Mouse (Mus musculus): ENCODE results near the gene Ldlrap1. TPM values are rescaled to one million over a fixed set of nuclear protein-coding genes. Genes with fewer than 3 reads are reported as not detected.
"Not testable (repeated sequence)": the region's sequence is repeated elsewhere in the genome, so short reads cannot be mapped to it uniquely, and the experiment has no call there.

The Ldlrap1 gene
- total RNA-seq (2021): 10 to 100 TPM; 39.1 to 44.7 TPM
- long read RNA-seq, experiment 1, full-length matches to known transcripts: 41 of 51 reads
- long read RNA-seq, experiment 1, partial matches to known transcripts: 1 of 51 reads
- long read RNA-seq, experiment 1, other reads (novel, unspliced or antisense): 9 of 51 reads
- long read RNA-seq, experiment 2, full-length matches to known transcripts: 62 of 72 reads
- long read RNA-seq, experiment 2, partial matches to known transcripts: 1 of 72 reads
- long read RNA-seq, experiment 2, other reads (novel, unspliced or antisense): 9 of 72 reads

DNA sequence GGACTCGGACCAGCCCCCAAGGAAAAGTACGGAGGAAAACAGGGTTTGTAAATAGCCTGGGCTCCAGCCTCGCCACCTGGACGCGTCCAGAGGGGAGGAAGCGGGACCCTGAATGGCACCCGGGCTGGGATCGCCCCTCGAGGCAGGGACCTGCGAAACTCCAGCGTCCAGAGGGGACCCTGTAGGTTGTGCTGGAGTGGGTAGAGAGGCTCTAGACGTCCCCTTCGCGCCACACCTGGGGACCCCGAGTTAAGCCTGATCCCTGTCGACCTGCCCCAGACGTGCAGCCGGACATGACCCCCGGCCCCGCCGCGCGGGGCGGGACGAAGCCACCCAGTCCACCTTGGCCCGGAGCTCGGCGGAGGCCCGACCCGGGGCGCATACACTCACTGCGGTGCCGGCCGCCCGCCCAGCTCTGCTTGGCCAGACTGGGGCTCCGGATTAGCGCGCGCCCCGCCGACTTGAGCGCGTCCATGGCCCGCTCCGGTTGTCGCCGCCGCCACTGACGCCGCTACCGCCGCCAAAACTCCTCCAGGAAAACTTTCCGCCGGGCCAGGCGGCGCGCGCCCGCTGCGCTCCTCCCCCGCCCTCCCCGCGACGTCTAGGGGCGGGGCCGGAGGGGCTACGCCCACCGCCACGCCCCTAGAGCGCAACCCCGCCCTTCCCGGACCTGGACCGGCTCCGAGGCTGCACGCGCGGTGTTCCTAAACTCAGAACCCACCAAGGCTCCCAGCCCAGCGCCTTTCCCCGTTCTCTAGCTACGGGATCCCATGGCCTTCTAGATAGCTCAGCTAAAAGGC is at the start of gene Ldlrap1:
Gene Ldlrap1 (minus strand): TSS at position 599 of the 800 bp plus-strand sequence.
- peak; percentile 78 to 79 for DNase-seq (ENCODE audit: low spot score in 2 of 2)

DNA sequence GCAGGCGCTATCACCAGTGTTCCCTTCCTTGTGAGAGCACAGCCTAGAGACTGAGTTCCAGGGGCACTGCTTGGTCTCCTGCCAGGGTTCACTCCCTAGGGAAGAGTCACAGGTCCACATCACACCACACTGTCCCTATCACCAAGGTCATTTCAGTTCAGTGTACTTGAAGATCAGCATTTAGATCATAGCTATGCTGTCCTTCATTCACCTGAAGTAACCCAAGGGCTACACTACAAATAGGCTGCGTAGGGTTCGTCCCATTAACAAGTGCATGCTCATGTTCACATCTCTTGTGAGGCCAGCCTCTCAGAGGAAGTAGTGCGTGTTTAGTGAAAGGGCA is 46.4 kb upstream of the Ldlrap1 start:
- DNase-seq (ENCODE audit: low spot score in 2 of 2): no peak

DNA sequence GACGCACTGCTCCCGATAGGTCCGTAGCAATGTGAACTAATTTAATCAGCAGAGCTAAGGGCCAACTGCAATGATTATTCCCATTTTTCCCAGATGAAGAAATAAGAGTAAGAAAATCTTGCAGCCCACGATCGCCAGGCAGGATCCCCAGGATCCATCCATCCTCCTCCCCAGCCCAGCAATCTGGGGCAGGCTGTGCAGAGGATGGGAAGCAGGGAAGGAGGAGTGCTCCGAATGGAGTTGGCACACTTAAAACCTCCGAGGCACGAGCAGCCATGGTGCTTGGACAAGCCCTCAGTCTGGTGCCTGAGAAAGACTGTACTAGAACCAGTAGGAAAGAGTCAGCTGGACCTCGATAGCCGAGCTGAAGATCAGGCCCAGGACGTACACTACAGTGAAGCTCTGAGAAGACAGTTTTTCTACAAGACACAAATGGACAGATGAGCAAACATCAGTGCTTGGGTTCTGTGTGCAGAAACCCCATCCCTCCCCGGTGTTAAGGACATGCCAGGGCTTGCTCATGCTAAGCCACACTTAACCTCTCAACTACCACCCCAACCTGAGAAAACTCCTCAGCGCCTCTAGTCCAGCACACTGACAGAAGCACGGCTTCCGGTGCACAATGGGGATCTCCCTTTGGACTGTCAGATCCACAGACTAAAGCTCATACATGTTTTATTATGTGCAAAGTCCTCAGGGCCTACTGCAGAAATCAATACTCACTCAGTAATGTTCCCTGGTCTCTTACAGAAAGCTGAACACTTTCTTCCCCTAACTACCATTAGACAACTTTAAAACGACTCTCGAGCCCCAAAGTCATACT is 45.8 kb upstream of the Ldlrap1 start:
- DNase-seq (ENCODE audit: low spot score in 2 of 2): no peak

DNA sequence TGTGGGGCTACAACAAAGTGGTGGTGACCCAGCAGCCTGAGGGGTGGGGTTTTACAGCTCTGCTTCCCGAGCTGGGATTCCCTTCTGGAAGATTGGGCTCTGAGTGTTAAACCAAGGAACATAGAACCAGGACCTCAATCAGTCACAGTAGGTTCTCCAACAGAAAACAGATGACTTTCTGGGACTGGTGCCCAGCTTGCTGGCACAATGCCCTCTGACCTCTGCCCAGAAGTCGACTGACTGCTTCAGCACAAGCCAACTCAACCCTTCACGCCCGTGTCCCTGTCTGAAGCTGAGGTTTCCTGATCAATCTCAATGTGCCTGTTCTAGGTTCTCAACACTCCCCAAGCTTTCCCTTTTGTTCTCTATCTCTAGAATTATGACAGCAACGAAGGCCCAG is 36.9 kb upstream of the Ldlrap1 start:
- peak; percentile 61 to 66 for DNase-seq (ENCODE audit: low spot score in 2 of 2)

DNA sequence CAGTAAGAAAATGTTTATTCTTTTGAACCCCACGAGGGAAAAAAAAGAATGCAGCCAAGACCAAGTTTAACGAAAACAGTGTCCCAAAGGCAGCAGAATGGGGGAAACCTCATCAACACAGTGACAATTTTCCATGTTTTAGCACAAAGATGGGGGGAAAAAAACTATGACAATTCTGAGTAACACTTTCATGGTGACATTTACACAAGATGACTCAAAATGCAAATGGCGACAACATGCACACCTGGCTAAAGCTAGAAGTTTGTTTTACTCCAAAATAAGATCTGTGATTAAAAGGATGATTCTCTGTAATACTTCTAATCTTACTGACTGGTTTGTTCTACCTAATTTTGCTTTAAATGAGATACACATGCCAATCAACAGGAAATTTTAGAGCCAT is 34.9 kb upstream of the Ldlrap1 start:
- DNase-seq (ENCODE audit: low spot score in 2 of 2): no peak

DNA sequence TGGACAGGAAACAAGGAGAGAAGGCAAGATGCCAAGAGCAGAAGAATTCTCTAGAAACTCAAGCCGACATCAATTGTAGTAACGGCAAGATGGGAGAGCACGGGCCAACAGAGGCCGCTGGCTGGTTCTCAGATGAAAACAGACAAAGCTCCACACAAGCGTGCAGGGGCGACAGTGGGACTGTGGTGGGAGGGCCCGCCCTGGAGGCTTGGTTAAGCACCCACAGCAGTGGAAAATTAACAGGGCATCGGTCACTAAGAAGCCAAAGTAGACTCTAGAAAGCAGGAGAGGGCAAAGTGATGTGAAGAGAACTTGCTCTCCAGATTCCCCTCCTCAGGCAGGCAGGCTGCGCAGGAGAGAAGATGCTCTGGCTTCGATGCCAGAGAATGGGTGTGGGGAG is 34.3 kb upstream of the Ldlrap1 start:
- DNase-seq (ENCODE audit: low spot score in 2 of 2): no peak

DNA sequence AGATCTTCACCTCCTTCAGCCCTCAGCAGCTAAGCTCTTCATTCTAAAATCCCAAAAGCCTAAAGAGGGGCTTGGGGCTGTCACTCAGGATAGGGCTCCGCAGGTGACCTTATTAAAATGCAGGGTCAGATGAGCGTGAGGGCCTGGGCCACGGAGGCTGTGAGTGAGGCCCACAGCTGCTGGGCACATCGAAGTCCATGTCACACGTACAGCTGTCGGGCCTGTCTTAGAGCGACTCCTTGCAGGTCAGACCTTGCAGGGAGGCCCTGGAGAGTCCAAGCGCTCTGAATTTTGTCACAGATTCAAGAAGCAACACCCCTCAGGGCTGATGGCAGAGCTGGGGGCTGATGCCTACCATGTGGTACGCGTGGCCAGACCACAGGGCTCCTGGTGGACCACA is 32.9 kb upstream of the Ldlrap1 start:
- no peak for DNase-seq (ENCODE audit: low spot score in 2 of 2)

DNA sequence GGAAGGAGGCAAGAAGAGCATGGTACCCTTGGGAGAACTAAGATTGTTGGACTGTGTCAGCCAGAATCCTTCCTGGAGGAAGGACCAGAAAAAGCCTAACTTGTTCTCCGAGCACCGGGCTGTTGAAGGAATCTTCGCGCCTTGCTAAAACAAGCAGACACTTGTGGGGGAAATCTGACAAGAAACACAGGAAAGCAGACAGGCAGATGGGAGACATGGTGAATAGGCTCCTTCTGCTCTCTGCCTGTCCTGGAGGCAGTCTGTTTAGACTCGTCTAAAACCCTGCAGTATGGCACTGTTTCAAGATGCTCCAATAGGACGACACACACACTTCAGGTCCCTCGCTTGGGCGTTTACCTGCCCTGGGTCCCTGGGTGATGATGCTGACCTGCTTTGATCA is 32.3 kb upstream of the Ldlrap1 start:
- no peak for DNase-seq (ENCODE audit: low spot score in 2 of 2)

DNA sequence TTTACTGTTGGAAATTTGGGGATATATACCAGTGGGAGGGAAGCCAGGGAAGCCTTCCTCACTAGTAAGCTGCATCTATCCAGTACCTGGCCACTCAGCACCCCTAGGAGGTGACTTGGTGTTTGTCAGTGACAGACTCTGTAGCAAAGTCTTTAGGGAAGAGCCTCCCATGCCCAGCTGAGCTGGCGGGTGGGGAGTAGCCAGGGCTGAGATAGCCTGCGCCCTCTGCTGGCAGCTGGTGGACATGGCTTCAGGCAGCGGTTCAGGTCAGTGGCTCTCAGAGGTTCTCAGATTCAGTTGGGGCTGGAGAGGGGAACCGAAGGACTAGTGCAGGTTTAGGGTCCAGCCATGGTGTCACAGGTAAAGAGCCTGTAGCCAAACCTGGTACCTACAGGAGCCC is 31.4 kb upstream of the Ldlrap1 start:
- DNase-seq (ENCODE audit: low spot score in 2 of 2): peak; percentile 40 to 56

DNA sequence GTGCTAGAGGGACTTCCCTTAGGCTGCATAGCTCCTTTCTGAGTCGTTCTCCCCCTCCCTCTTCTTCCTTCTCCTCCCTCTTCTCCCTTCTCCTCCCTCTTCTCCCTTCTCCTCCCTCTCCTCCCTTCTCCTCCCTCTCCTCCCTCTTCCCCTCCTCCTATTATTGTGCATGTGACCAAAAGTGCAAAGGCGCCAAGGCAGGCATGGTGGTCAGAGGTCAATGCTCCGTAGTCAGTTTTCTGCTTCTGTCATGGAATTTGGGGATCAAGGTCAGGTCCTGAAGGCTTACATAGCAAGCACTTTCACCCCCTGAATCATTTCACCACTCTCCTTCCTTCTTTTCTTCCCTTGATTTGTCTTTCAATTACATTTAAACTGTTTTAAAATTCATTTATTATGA is 31.0 kb upstream of the Ldlrap1 start:
- DNase-seq (ENCODE audit: low spot score in 2 of 2): no peak

DNA sequence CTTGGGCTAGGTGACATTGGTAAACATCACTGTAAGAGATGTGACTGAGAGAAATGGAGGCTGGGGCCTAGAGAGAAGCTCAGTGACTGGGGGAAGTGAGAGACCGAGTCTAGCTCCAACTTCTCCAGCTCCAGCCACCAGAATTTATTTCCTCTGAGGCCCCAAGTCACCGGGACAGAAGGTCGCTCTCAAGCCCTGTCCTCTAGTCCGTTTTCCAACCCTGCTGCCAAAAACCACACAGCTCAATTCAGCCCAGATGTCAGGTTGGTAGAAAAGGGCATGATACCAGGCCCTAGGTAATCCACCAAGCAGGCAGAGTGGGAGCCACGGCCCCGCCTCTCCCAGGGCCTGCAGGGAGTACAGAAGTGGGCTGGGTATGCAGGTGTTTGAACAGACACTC is 29.8 kb upstream of the Ldlrap1 start:
- no peak for DNase-seq (ENCODE audit: low spot score in 2 of 2)

DNA sequence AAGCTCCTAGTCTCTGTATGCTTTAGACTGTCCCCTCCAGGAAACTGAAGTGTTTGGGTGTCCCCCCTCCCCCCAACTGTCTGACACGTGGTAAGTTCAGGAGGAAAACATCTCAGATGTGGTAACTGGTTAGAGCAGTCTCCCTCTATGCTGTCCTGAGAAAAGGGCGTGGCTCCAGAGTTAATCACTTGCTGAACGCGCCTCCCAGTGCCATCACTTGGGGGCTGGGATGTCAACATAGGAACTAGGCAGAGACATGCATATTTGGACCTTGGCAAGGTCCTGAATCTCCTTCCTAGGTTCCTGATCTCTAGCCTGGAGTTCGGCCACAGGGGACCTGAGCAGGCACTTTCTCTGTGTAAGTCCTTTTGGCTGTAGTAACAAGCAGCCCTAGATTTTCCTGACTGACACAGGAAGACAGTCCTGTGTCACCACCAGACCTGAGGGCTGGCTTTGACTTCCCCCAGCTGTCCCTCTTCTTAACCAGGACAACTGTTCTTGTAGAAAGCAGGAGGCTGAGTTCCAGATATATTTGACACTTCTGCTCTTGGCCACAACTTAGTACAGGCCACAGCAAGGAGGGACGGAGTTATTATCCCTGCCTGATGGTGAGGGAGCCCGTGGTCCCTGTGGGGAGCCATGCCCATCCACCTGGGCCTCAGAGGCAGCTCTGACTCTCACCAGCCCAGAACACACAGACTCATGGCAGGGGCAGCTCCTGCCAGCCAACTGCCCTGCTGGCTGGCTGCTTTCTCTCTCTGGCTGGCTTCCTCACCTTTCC is 28.9 kb upstream of the Ldlrap1 start:
- DNase-seq (ENCODE audit: low spot score in 2 of 2): no peak

DNA sequence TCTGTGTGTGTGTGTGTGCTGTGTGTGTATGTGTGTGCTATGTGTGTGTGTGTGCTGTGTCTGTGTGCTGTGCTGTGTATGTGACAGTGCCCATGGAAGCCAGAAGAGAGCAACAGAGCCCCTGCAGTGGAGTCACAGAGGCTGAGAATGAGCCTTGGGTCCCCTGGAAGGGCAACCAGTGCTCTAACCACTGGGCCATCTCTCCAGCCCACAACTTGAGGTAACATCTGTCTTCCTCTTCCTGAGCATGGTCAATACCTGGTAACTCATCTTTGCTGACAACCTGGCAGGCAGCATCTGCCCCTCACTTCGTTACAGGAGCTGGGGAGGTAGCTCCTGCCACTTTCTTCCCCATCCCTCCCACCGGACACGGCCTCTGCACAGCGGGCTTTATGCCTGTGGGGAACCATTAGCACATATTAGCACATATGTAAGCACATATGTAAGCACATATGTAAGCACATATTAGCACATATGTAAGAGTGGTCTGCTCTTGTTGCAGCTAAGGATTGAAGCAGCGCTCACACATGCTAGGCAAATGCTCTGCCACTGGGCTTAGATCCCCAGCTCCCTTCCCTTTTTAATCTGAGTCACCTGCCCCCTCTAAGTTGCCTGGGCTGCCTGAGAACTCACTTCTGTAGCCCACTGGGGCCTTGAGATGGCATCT is 28.1 kb upstream of the Ldlrap1 start:
- DNase-seq (ENCODE audit: low spot score in 2 of 2): no peak

DNA sequence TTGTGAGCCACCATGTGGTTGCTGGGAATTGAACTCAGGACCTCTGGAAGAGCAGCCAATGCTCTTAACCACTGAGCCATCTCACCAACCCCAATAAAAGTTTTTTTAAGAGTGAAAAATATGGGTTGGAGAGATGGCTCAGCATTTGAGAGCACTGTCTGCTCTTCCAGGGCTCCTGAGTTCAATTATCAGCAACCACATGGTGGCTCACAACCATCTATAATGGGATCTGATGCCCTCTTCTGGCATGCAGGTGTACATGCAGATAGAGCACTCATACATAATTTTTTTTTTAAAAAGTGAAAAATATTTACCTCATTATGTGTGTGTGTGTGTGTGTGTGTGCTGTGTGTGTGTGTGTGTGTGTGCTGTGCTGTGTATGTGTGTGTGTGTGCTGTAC is 27.1 kb upstream of the Ldlrap1 start:
- not testable (repeated sequence) for DNase-seq (ENCODE audit: low spot score in 2 of 2)

DNA sequence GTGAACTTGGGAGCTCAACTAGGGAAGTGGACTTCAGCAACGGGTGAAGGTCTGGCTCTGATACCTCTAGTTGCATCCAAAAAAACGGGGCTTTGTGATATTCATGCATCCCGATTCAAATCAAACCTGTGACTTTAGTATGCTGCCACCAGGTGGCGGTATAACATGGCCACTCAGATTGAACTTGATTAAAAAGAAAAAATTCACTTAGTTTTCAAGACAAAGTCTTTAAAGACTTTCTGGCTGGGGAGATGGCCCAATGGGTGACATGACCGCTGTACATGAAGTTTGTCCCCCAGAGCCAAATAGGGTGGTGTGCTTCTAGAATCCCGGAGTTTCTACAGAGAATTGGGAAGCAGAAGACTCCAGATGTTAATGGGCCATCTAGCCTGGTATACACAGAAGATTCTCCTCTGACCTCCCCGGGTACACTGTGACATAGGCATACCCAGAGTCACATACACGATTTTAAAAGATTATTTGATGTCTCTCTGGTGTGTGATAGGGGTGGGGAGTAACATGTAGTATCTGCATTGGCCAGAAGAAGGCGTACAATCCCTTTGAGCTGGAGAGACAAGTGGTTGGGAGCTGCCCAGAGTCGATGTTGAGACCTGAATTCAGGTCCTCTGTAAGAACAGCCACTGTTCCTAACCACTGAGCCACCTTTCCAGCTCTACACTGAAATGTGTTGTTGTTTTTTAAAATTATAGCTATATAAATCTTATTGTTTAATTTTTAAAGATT is 25.6 kb upstream of the Ldlrap1 start:
- DNase-seq (ENCODE audit: low spot score in 2 of 2): no peak

DNA sequence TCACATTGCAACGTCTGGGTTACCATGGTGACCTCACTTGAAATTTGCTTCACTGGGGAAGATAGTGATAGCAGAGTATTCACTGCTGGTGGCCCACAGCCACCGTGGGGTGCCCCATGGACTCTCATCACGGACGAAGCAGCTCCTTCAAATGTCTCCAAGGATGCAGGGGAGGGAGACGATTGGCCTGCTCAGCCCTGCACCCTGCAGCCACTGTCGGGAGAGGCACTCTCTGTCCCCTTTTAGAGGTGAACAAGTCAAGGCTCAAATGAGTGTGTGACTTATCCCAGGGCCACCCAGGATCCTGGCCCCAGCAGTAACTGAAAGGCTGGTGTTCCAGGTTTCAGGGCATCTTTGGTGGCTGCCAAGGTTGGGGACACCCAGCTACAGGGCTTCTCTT is 23.9 kb upstream of the Ldlrap1 start:
- DNase-seq (ENCODE audit: low spot score in 2 of 2): no peak

DNA sequence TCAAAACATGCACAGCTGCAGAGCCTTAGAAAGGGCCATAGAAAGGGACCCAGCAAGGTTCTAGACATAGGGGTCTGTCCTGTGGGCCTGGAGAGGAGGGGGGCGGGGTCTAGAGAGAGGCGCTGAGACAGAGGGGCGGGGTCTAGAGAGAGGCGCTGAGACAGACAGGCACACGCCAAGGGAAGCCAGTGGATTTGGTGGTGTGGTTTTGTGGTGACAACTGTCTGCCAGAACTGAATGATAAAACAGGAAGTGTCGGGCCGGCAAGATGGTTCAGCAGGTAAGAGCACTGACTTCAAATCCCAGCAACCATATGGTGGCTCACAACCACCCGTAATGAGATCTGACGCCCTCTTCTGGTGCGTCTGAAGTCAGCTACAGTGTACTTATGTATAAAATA is 19.1 kb upstream of the Ldlrap1 start:
- DNase-seq (ENCODE audit: low spot score in 2 of 2): no peak

DNA sequence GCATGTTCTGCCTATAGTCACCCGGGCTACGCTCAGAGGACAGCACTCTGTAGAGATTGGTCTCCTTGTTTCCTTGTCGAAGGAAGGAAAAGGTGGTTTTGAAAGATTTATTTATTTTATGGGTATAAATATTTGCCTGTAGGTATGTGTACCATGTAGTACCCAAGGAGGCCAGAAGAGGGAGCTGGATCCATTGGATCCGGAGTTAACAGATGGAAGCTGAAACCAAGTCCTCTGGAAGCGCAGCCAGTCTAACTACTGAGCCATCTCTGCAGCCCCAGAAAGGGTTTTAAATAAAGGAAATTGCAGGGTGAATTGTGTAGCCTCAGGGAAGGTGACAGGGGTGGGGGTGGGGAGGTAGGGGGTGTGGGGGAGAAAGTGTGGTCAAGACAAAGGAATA is 16.9 kb upstream of the Ldlrap1 start:
- DNase-seq (ENCODE audit: low spot score in 2 of 2): no peak

DNA sequence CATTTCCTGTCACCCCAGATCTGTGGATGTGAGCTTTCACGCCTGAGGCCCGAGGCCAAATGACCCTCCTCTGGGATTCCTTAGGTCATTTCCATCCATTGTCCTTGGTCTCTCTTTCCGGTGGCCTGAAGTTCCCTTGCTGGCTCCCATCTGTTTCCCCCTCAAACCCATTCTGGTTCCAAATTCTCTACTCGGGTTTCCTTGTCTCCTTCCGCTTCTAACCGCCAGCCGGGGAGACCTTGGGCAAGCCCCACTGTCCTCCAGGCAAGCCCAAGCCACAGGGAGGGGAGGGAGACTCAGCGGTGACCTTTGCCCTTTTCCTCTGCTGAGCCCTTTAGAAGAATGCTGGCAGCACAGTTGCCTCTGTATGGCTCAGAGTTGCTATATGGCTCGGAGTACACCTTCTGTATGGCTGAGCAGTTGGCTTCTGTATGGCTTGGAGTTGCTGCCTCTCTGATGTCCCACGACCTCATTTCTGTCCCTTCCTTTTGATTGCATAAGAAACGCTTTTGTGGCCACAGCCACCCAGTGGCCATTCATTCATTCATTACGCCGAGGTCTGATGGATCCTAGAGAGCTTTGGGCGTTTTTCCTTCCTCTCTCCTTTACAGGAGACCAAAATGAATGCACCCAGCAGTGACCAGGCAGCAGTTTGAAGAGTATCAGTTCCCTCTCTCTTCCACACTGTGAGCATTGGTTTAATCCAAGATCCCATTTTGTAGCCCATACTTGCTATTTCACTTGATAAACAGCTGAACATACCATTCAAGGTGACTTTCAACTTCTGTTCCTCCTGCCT is 11.5 kb upstream of the Ldlrap1 start:
- peak in 1 of 2 experiments; percentile 39 for DNase-seq (ENCODE audit: low spot score in 2 of 2)

Data from adrenal gland, postnatal 4 days (tissue).